Mouse (Mus musculus) lung, postnatal 25 days (tissue): ENCODE data around the gene Ehbp1l1.
A peak's percentile ranks its signal among the peaks of the same experiment; 100 is the strongest.

ENCODE experiments used
- DNase-seq: peaks from one replicate; pipeline ENCODE4 v3.0.0; 2022; ENCODE audit warnings: low spot score

The Ehbp1l1 gene

GRCm38 (mm10) chr19:5666386-5666785 lies 59.7 kb downstream of the Ehbp1l1 start:
- no peak for DNase-seq

DNA sequence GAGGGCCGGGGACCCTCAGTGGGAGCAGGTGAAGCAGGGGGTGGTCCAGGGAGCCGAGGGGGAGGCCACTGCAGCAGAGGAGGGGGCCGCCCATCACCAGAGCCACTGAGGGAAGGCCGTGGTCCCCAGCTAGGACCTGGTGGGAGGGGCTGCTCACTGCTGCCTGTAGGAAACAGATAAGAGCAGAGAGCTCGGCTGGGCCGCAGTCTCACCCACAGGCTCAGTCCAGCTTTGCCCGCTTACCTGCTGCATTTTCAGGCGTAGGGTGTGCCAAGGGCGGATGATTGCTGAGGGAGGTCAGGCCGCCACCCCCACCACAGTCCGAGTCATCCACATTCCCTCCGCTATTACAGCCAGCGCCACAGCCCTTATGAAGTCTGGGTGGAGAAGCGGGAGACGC lies 60.7 kb downstream of the Ehbp1l1 start:
- no peak for DNase-seq

DNA sequence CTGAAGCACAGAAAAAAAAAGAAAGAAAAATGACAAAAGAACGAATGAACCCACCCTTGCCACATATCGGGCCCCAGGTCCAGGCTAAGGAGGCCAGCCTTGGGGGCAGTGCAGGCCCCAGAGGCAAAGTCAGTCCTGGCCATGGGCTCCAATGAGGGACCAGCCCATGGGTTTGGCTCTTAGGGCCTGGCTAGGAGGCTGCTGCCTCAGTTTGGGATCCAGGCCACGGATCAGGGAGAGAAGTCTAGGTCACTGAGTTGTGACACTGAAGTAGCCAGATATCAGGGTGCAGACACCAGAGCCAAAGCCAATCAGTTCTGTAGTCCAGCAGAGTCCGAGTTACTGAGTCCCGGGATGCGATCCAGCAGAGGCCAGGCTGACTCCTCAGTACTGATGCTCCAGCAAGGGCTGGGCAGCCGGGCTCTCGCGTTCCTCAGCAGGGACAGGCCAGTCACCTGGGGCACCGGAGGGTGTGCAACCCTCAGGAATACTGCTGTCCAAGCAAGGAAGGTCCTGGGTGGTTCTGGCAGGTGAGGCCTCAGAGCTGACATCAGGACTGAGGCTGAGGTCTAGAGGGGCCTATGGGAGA lies 61.4 kb downstream of the Ehbp1l1 start:
- no peak for DNase-seq

DNA sequence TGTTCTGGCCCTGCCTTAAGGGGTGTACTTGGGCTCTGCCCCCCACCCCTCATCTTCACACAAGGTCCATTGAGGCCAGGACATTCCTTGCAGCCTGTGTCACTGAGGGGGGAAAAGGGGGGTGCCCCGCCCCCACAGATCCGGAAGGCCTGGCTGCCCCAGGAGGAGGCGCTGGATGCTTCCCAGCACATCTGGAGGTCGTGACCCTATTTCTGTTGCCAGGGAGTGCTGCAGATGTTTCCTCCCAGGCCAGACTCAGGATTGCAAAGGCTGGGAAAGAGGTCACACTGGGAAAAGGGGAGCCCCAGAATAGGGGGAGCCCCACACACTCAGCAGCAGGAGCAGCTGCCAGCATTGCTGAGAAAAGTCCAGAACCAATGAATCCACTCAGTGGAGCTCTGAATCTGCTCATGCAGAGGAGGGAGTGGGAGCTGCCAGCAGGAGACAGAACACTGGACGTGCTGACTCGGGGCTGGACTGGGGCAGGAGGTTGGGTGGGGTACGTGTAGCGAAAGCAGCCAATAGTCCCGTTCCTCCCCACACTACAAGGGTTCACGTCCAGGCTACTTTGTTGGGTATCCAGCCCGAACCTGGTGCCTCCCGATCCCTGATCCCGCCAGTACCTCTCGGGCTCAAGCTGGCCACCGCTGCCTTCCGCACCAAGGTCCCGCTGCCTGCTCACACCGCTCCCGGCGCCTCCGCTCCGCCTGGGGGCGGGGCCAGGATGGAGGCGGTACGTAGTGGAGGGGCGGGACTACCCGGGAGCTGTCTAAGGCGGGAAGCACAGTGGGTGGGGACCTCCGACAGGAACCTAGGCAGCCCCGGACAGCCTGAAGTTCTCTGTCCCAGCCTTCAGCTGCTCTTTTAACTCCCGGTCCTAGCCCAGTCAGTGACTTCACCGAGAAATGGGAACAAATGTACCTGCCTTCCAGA lies 62.9 kb downstream of the Ehbp1l1 start, which contains the start of gene Sipa1:
TSS of gene Sipa1 (minus strand) at position 727 of the 933 bp plus-strand sequence.
- DNase-seq = peak; percentile 97

- peak; percentile 34 for DNase-seq
These were observed 63.8 kb downstream of the Ehbp1l1 start for GRCm38 (mm10) chr19:5662310-5662709.

DNA sequence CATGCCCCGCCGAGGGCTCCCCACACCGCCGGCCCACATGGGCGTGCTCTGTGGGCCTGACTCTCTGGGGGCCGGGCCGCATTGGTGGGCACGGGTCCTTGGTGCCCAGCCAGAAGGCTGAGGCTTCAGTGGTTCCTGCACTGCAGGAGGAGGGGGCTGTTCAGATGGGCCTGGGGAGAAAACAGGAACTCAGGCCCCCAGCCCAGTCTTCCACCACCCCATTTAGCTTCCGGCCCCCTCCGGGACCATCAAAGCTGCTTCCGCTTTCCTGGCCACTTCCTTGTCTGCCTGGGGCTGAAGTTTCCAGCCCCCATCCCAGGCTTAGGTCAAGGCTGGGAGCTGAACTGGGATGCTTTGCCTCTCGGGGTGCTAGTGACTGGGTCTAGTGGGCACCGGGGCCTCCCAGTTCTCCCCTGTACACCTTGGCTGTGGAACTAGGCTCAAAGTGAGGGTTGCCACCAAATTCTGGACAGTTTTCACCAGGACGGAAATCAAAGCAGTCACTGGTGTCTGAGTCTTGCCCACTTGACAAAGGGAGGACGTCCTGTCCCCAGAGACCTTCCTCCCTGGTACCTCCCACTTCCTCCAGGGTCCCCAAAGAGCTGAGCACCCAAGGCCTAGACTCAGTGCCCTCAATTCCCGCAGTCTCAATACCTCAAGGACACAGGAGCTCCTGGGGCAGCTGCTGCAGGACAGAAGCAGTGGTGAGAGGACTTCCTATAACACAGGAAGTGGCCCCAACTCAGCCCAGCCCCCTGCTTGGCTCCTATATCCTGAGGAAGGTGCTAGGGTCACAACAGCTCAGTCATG lies 65.0 kb downstream of the Ehbp1l1 start:
- peak; percentile 83 for DNase-seq
